Mouse (Mus musculus): ENCODE data around the gene Cwf19l2. TPM values are rescaled to one million over a fixed set of nuclear protein-coding genes. Genes with fewer than 3 reads are reported as not detected.

Cwf19l2 gene
- polyA plus RNA-seq, 1 experiment from 2014 or later: 10.0 TPM

DNA sequence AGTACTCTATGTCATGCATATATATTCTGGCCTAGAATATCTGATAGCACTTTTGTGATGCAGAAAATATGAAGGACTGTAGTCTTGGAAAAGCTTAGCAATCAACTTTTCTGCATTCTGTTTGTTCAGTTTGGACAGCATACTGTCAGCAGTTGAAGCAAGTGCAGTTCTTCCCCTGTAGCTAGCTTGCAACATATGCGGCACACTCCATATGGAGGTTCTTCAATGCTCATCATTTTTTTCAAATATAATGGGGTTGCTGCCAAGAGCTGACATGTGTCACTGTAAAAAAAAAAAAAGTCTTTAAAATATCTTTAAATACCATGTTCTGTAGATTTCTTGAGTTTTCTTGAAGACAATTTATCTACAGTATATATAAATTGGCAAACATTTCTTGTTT lies 115.8 kb downstream of the Cwf19l2 start:
- Histone ChIP-seq H3K4me1 (replicated peaks; ENCODE audit: insufficient read depth, low read length) (no peaks in the 10 kb centered on the region), H3K4me3 (replicated peaks; ENCODE audit: low read depth, low read length) (no peak overlapping the region), H3K27me3 (ENCODE audit: insufficient read depth, low read length) (no peaks in the 10 kb centered on the region), H3K27ac (no peak overlapping the region), H3K4me2 (ENCODE audit: low read length) (no peak overlapping the region), H3K9me3 (replicated peaks; ENCODE audit: low read length) (no peaks in the 10 kb centered on the region), H3K9ac (ENCODE audit: low read depth, low read length) (no peak overlapping the region), H3K36me3 (ENCODE audit: insufficient read depth, low read length) (no peaks in the 10 kb centered on the region)
- ATAC-seq (replicated peaks; ENCODE audit: low FRiP score, low read depth): no peak
- no peak for TF ChIP-seq CTCF (IDR thresholded peaks at IDR 0.05; ENCODE audit: low read depth)
- 83% methylated on average over 1 of the region's 1 CpGs for WGBS
- DNase-seq (ENCODE audit: low spot score): no peak

DNA sequence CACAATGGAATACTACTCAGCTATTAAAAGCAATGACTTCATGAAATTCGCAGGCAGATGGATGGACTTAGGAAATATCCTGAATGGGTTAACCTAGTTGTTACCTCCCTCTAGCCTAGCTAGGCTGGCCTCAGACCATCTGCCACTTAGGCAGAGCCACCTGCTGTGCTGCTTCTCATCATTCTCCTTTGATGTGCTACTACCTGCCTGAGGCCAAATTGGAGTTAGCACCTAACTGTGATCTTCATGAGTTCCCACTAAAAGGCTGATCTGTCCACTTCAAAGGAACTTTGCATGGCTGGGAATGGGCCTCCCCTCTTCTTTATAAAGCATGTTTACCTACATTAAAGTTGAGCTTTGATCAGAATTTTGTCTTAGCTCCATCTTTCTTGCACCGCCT lies 117.6 kb downstream of the Cwf19l2 start:
- DNase-seq (ENCODE audit: low spot score) (no peak), ATAC-seq (replicated peaks; ENCODE audit: low FRiP score, low read depth) (no peak)
- Histone ChIP-seq H3K27ac (no peak overlapping the region), H3K36me3 (ENCODE audit: insufficient read depth, low read length) (no peaks in the 10 kb centered on the region), H3K9me3 (replicated peaks; ENCODE audit: low read length) (no peaks in the 10 kb centered on the region), H3K4me1 (replicated peaks; ENCODE audit: insufficient read depth, low read length) (no peaks in the 10 kb centered on the region), H3K4me2 (ENCODE audit: low read length) (no peak overlapping the region), H3K9ac (ENCODE audit: low read depth, low read length) (no peak overlapping the region), H3K4me3 (replicated peaks; ENCODE audit: low read depth, low read length) (no peak overlapping the region), H3K27me3 (ENCODE audit: insufficient read depth, low read length) (no peaks in the 10 kb centered on the region)
- TF ChIP-seq CTCF (IDR thresholded peaks at IDR 0.05; ENCODE audit: low read depth): no peak
- WGBS: 69% methylated on average over 2 of the region's 2 CpGs

Other genes starting within 250 kb of the Cwf19l2 start
- 15.9 and 18.3 TPM in 2 replicates for gene Alkbh8, start 68.5 kb upstream of the Cwf19l2 start, polyA plus RNA-seq (2015; fragmentation: Nextera tagmentation; extraction: Ambion mirVana)
- 1.5 TPM in 2 replicates for gene Gucy1a2, start 129.2 kb downstream of the Cwf19l2 start, polyA plus RNA-seq (2015; fragmentation: Nextera tagmentation; extraction: Ambion mirVana)